Mouse (Mus musculus) liver, embryonic 11.5 days (tissue): ENCODE data around the gene Ptbp1. TPM values are rescaled to one million over a fixed set of nuclear protein-coding genes. Genes with fewer than 3 reads are reported as not detected.

Source experiments
- ATAC-seq: fragments of 200-750 bp; cut with Nextera tagmentation; replicated peaks from 2 replicates; pipeline ENCODE4 v1.8.0; 2017; ENCODE audit warnings: moderate number of reproducible peaks, mild to moderate bottlenecking, moderate TSS enrichment, moderate library complexity; ENCODE audit not compliant: low FRiP score
- DNase-seq: peaks from one replicate; pipeline ENCODE4 v3.0.0-alpha.2; 2017; ENCODE audit warnings: low spot score
- H3K27ac ChIP-seq: fragments of 300-500 bp; sonication (generic); 2 replicates; pipeline ENCODE4 v1.5.1; 2014; ENCODE audit warnings: mild to moderate bottlenecking, low read depth, low read length, control low read depth
- H3K27me3 ChIP-seq: fragments of 300-500 bp; sonication (generic); replicated peaks from 2 replicates; pipeline ENCODE4 v1.6.1; 2014; ENCODE audit warnings: low read length, mixed read lengths; ENCODE audit not compliant: control insufficient read depth, insufficient read depth
- H3K36me3 ChIP-seq: fragments of 300-500 bp; sonication (generic); 2 replicates; pipeline ENCODE4 v1.6.1; 2014; ENCODE audit warnings: mild to moderate bottlenecking, low read length, moderate library complexity, mixed read lengths; ENCODE audit not compliant: control insufficient read depth, insufficient read depth
- H3K4me1 ChIP-seq: fragments of 300-500 bp; sonication (generic); replicated peaks from 2 replicates; pipeline ENCODE4 v1.6.1; 2014; ENCODE audit warnings: low read length, mixed read lengths; ENCODE audit not compliant: control insufficient read depth, insufficient read depth
- H3K4me2 ChIP-seq: fragments of 300-500 bp; sonication (generic); 2 replicates; pipeline ENCODE4 v1.6.1; 2014; ENCODE audit warnings: mild to moderate bottlenecking, control low read depth, moderate library complexity
- H3K4me3 ChIP-seq: fragments of 300-500 bp; sonication (generic); 2 replicates; pipeline ENCODE4 v1.5.1; 2014; ENCODE audit warnings: low read depth, low read length, control low read depth
- H3K9ac ChIP-seq: fragments of 300-500 bp; sonication (generic); 2 replicates; pipeline ENCODE4 v1.6.1; 2014; ENCODE audit warnings: low read depth, low read length, control low read depth
- H3K9me3 ChIP-seq: fragments of 300-500 bp; sonication (generic); 2 replicates; pipeline ENCODE4 v1.6.1; 2016; ENCODE audit warnings: low read length, inconsistent platforms, mixed read lengths; ENCODE audit not compliant: control insufficient read depth
- WGBS: fragments of 180-500 bp; shearing (Covaris S2); extraction: QIAGEN DNeasy Blood & Tissue Kit; methylation state at CpG from one replicate; pipeline ENCODE4 v1.1.7; 2014; 5-methylcytosine and 5-hydroxymethylcytosine counted together
- polyA plus RNA-seq: library from polyadenylated mRNA; unstranded; fragments of >200 nt; fragmentation: Nextera tagmentation; extraction: Ambion mirVana; gene quantifications from 2 replicates; pipeline ENCODE4 v1.2.1, GENCODE M21; 2014

Ptbp1 gene
- polyA plus RNA-seq, 1 experiment from 2014 or later, result 329 TPM

DNA sequence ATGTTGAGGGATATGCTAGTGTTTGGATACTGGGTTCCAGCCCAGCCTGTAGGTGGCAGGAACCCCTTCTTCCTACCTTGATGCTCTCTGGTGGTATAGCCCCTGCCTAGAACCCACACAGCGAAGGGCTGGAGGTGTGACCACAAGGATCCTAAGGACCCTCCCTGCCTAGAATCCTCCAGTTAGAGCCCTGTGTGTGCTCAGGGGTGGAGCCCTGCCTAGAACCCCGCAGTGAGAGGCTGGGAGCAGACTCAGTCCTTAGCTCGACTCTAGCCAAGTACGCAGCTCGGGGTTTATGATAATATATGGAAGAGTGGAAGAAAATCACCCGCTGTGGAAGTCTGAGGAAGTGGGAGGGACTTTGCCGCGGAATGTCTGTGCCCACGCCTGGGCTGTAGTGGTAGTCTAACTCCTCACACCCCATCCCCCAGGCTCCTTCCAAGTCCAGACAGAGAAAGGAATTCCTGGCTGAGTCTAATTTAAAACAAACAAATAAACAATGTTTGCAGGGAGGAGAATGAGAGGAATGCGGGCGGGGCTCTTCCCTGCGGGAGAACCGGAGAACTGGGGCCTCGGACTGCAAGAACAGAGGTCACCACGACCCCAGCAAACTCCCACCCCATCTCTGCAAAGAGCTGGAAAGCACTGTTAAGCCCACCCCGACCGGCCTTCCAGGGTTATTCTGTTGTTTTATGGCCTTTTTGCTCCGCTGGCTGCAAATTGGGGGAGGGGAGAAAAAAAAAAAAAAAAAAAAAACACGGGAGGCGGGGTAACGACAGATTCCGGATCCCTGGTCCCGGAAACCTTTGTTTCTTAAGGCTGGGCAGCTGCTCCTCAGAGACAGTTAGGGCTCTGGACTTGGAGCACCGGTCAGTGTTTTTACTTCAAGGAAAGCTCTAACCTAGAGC, 13.3 kb upstream of the Ptbp1 start:
- ATAC-seq (peak; percentile 81), DNase-seq (peak; percentile 62)
- no peaks in the 10 kb centered on the region for H3K27me3 ChIP-seq
- H3K4me1 ChIP-seq, result no peaks in the 10 kb centered on the region
- no peaks in the 10 kb centered on the region for H3K36me3 ChIP-seq
- H3K4me2 ChIP-seq, result peak overlapping the region; percentile 72
- peak overlapping the region; percentile 51 for H3K9ac ChIP-seq
- no peaks in the 10 kb centered on the region for H3K9me3 ChIP-seq
- H3K4me3 ChIP-seq, result peak overlapping the region; percentile 51
- under 1% methylated on average over 24 of the region's 24 CpGs for WGBS
- peak overlapping the region; percentile 6; the same call in 1 of the 2 replicates for H3K27ac ChIP-seq

DNA sequence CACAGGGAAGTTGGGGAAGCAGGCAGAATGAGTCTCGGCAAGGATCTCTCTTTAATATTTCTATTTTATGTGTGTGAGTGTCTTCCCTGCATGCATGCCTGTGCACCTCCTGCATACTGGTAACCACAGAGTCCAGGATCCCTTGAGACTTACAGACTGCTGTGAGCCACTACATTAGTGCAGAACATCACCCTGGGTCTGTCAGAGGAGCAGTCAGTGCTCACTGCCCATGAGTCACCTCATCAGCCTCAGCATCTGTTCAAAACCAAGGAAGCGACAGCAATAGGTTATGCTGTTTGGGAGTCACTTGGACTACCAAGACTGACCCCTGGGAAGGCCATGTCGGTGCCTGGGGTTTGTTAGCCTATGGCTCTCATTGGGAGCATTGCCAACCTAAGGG, 11.9 kb upstream of the Ptbp1 start:
- DNase-seq (no peak), ATAC-seq (no peak)
- Histone ChIP-seq H3K4me3 (no peak overlapping the region), H3K4me1 (no peaks in the 10 kb centered on the region), H3K27me3 (no peaks in the 10 kb centered on the region), H3K9ac (no peak overlapping the region), H3K9me3 (no peaks in the 10 kb centered on the region), H3K27ac (no peak overlapping the region), H3K4me2 (no peak overlapping the region), H3K36me3 (no peaks in the 10 kb centered on the region)
- WGBS, result 73% methylated on average over 3 of the region's 3 CpGs

DNA sequence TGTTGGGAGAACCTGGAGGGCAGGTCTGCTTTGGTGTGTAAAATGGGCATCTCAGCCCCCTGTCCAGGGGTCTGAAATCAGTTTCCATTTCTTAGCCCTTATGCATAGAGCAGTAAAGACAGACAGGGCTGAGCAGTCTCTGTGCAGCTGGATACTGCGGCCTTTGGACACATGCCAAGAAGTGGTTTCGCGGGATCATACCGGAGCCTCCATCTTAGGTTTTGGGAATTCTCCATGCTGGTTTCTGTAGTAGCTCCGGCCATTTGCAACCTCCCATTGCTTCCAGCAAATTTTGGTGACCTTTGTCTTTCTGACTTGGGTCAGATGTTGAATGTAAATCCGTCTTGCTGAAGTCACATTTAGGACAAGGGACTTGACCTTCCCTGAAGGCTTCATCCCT, 10.8 kb upstream of the Ptbp1 start:
- DNase-seq (no peak), ATAC-seq (no peak)
- H3K27me3 ChIP-seq, result no peaks in the 10 kb centered on the region
- no peak overlapping the region for H3K9ac ChIP-seq
- 90% methylated on average over 6 of the region's 6 CpGs for WGBS
- H3K4me1 ChIP-seq, result no peaks in the 10 kb centered on the region
- no peak overlapping the region for H3K4me2 ChIP-seq
- H3K4me3 ChIP-seq, result no peak overlapping the region
- H3K36me3 ChIP-seq, result no peaks in the 10 kb centered on the region
- no peak overlapping the region for H3K27ac ChIP-seq
- no peaks in the 10 kb centered on the region for H3K9me3 ChIP-seq

DNA sequence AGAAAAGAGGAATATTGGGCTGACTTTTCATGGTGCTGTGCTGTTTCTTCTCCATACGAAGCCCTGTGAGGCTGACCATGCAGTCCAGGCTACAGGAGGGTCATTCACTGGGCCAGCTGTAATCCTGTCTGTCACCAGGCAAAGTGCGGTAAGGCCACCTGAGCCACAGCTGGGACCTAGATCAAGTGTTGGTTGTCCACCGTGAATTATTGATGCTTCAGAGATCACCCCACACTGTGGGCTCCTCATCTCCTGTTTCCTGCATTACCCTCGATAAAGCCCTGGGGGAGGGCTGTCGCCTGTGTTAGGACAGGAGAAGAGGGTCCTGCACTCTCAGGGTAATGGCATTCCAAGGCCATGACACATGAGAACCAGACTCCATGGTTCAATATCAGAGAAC, 7.7 kb upstream of the Ptbp1 start:
- no peaks in the 10 kb centered on the region for H3K27me3 ChIP-seq
- no peak overlapping the region for H3K9ac ChIP-seq
- H3K9me3 ChIP-seq, result no peaks in the 10 kb centered on the region
- no peak overlapping the region for H3K27ac ChIP-seq
- ATAC-seq, result no peak
- WGBS, result 56% methylated on average over 5 of the region's 5 CpGs
- H3K4me2 ChIP-seq, result no peak overlapping the region
- DNase-seq, result no peak
- H3K4me3 ChIP-seq, result no peak overlapping the region
- H3K4me1 ChIP-seq, result peaks cover 13% of the 10 kb centered on the region
- H3K36me3 ChIP-seq, result no peaks in the 10 kb centered on the region

DNA sequence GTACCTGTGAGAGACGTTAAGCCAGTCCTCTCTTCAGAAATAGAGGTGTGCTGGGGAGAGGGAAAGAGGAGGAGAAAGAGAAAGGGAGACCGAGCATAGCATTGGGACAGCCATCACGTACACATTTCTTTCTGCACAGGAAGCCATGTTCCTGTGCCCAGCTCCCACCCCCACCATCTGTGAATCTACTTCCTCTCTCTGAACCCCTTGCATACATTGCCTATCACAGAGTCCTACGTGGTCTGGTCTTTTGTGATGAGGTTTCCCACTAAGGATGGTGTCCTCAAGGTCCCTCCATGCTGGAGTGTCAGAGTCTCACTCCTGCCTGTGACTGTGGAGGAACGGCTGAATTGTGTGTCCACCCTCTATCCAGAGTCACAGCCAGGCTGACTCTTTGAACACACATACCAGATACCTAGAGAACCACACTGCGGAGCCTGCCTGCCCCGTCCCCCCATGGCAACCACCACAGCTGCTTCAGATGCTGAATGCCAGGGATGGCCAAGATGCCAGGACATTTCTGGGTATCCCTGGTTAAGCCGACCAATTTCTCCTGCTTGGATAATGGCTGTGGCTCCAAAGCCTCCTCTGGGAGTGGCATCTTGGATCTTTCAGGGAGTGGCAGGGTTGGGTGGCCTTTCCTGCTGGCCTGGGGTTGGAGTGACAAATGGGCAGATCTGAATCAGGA, 4.1 kb upstream of the Ptbp1 start:
- Histone ChIP-seq H3K4me1 (peaks cover 32% of the 10 kb centered on the region), H3K27me3 (no peaks in the 10 kb centered on the region), H3K9me3 (no peaks in the 10 kb centered on the region), H3K36me3 (no peaks in the 10 kb centered on the region), H3K27ac (no peak overlapping the region), H3K9ac (no peak overlapping the region), H3K4me3 (no peak overlapping the region), H3K4me2 (no peak overlapping the region)
- ATAC-seq (no peak), DNase-seq (no peak)
- WGBS, result 63% methylated on average over 8 of the region's 8 CpGs

DNA sequence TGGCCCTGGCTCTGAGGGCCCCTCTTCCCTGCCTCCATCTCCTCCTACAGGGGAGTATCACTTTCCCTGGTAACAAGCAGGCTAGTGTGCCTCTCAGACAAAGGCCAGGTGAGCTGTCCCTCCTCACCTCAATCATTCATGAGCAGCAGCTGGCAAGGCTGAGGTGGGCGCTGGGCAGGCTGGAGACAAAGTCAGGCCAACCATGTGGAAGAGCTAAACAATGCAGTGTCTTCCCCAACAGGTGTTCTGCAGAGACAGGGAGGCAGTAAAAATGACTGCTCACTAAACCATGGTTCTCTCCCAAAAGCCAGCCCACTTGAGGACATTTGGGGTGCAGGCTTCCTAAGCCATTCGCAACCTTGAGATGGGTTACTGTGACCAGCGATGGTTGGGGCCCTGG, 2.6 kb upstream of the Ptbp1 start:
- Histone ChIP-seq H3K27me3 (no peaks in the 10 kb centered on the region), H3K4me3 (peak overlapping the region; percentile 19; the same call in 1 of the 2 replicates), H3K4me1 (peaks cover 37% of the 10 kb centered on the region), H3K27ac (peak overlapping the region; percentile 100), H3K9ac (peak overlapping the region; percentile 93; the same call in 1 of the 2 replicates), H3K36me3 (peaks cover 10% of the 10 kb centered on the region), H3K4me2 (peak overlapping the region; percentile 98), H3K9me3 (no peaks in the 10 kb centered on the region)
- DNase-seq (no peak), ATAC-seq (no peak)
- 68% methylated on average over 3 of the region's 3 CpGs for WGBS

DNA sequence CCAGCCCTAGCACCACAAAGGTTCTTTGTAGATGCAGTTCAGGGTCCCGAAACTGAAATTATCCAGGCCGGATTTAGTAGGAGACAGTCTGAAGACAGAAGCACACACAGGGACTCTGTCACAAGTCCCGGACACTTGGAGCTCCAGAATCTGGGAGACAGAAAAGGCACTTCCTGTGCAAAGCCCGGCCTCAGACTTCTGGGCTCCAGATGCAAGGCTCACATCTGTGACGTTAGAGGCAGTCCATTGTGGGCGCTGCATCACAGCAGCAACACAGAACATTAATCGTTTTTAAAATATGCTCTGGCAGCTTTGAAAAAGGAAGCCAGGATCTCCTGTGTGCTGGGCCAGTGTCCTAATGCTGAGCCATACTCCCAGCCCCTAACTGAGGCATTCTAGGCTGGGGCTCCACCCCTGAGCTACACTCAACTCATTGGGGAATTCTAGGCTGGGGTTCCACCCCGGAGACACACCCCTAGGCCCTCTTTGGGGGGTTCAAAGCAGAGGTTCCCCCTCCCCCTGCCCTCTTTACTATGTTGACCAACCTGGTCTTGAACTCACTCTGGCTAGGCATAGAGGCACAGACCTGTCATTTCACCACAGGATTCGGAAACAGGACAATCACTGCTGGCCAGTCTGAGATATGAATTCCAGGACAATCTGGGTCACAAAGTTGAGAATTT, 2.0 kb upstream of the Ptbp1 start:
- peak overlapping the region; percentile 93 for H3K9ac ChIP-seq
- DNase-seq, result no peak
- peaks cover 43% of the 10 kb centered on the region for H3K4me1 ChIP-seq
- H3K4me2 ChIP-seq, result peak overlapping the region; percentile 98
- H3K9me3 ChIP-seq, result no peaks in the 10 kb centered on the region
- H3K4me3 ChIP-seq, result peak overlapping the region; percentile 99
- ATAC-seq, result no peak
- no peaks in the 10 kb centered on the region for H3K27me3 ChIP-seq
- H3K27ac ChIP-seq, result peak overlapping the region; percentile 100
- H3K36me3 ChIP-seq, result peaks cover 16% of the 10 kb centered on the region
- WGBS, result 52% methylated on average over 9 of the region's 9 CpGs

DNA sequence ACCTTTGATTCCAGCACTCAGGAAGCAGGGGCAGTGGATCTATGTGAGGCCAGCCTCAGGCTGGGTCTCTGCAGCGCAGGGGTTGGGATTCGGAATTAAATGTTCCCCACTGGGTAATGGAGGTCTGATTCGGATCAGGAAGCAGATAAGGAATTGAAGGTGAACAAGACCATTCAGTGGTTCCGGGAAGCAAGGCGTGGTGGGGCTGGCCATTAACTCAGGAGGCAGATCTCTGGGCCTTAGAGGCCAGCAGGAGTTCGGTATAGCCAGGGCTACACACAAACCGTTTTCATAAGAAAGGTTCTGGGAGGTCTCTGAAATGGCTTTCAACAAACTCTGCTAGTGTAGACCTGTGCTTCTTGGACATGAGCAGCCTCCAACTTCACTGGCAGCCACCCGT, 1.4 kb upstream of the Ptbp1 start:
- Histone ChIP-seq H3K4me1 (peaks cover 49% of the 10 kb centered on the region), H3K4me3 (peak overlapping the region; percentile 99), H3K27ac (peak overlapping the region; percentile 100), H3K9me3 (no peaks in the 10 kb centered on the region), H3K9ac (peak overlapping the region; percentile 93), H3K27me3 (no peaks in the 10 kb centered on the region), H3K4me2 (peak overlapping the region; percentile 98), H3K36me3 (peaks cover 20% of the 10 kb centered on the region)
- ATAC-seq (no peak), DNase-seq (no peak)
- 28% methylated on average over 8 of the region's 8 CpGs for WGBS
